Mouse (Mus musculus): ENCODE results near the gene Dazap1.

The Dazap1 gene

GRCm38 (mm10) chr10:80271870-80272585 is 10.7 kb downstream of the Dazap1 start:
- DNase-seq, result no peak

- DNase-seq, result no peak
Observed at GRCm38 (mm10) chr10:80273847-80274246, 12.6 kb downstream of the Dazap1 start.

GRCm38 (mm10) chr10:80276238-80276637 is 15.0 kb downstream of the Dazap1 start:
- DNase-seq, result no peak

- DNase-seq, result no peak
Observed at GRCm38 (mm10) chr10:80278390-80278789, 17.1 kb downstream of the Dazap1 start.

- DNase-seq, result no peak
Observed at GRCm38 (mm10) chr10:80279273-80279672, 18.0 kb downstream of the Dazap1 start.

- no peak for DNase-seq
Observed at GRCm38 (mm10) chr10:80281304-80281703, 20.0 kb downstream of the Dazap1 start.

- peak; percentile 40 for DNase-seq
Observed at GRCm38 (mm10) chr10:80281921-80282371, 20.7 kb downstream of the Dazap1 start.

GRCm38 (mm10) chr10:80282481-80283441 is 21.5 kb downstream of the Dazap1 start:
- DNase-seq, result no peak

GRCm38 (mm10) chr10:80285222-80286070 is 24.2 kb downstream of the Dazap1 start:
- no peak for DNase-seq

GRCm38 (mm10) chr10:80288097-80288496 is 26.8 kb downstream of the Dazap1 start:
- DNase-seq, result peak; percentile 5

- DNase-seq, result peak; percentile 7
Observed at GRCm38 (mm10) chr10:80288657-80289056, 27.4 kb downstream of the Dazap1 start.

GRCm38 (mm10) chr10:80292251-80293146 is 31.2 kb downstream of the Dazap1 start, which contains the start of gene Rps15:
Rps15 (plus strand) TSS chr10:80292453.
- peak; percentile 96 for DNase-seq

GRCm38 (mm10) chr10:80293325-80293724 is 32.0 kb downstream of the Dazap1 start:
- no peak for DNase-seq

GRCm38 (mm10) chr10:80294311-80294710 is 33.0 kb downstream of the Dazap1 start:
- DNase-seq, result no peak

GRCm38 (mm10) chr10:80294788-80295303 is 33.6 kb downstream of the Dazap1 start:
- no peak for DNase-seq

- DNase-seq, result peak; percentile 76
Observed at GRCm38 (mm10) chr10:80295618-80296425, 34.5 kb downstream of the Dazap1 start, which contains the start of gene Apc2. Apc2 (plus strand) TSS chr10:80295977.

GRCm38 (mm10) chr10:80296824-80297223 is 35.5 kb downstream of the Dazap1 start:
- DNase-seq, result no peak

- DNase-seq, result no peak
Observed at GRCm38 (mm10) chr10:80297526-80298133, 36.3 kb downstream of the Dazap1 start.

GRCm38 (mm10) chr10:80298571-80299281 is 37.4 kb downstream of the Dazap1 start:
- peak; percentile 96 for DNase-seq
